Comparison of ENCODE assay signal across 21 mouse cellular contexts in genomic region chr2:25098005-25098615, GRCm38 (mm10). TPM values are rescaled to one million over a fixed set of nuclear protein-coding genes. Genes with fewer than 3 reads are reported as not detected.
DNase-seq lines count a peak whose midpoint lies in the region; ATAC-seq and TF ChIP-seq lines count a peak whose summit lies in the region.
"Had no signal": no experiment of that assay in that cellular context is flagged by ENCODE, and none has a peak within 500 bp of the region (broad histone marks: within the 10 kb centered on the region; RNA-seq: fewer than 3 reads in every experiment).

No protein-coding gene starts in this region.

- H3K27me3 ChIP-seq in embryonic facial prominence, embryonic 13.5 days, result peaks cover 25% of the 10 kb centered on the region
- peaks cover 30% of the 10 kb centered on the region for H3K27me3 ChIP-seq in embryonic facial prominence, embryonic 10.5 days (replicated peaks; ENCODE audit: low read depth, poor library complexity, severe bottlenecking)

- no peaks in the 10 kb centered on the region; the same call in 1 of the 2 replicates for H3K4me1 ChIP-seq in embryonic facial prominence, embryonic 13.5 days
- peaks cover 15% of the 10 kb centered on the region for H3K4me1 ChIP-seq in embryonic facial prominence, embryonic 10.5 days

- no peaks in the 10 kb centered on the region for H3K9me3 ChIP-seq in embryonic facial prominence, embryonic 13.5 days
- no peaks in the 10 kb centered on the region for H3K9me3 ChIP-seq in embryonic facial prominence, embryonic 10.5 days
- H3K9me3 ChIP-seq: heart, embryonic 13.5 days; kidney, embryonic 15.5 days; neural tube, embryonic 13.5 days had no signal

- ATAC-seq in embryonic facial prominence, embryonic 13.5 days (ENCODE audit: insufficient number of reproducible peaks, insufficient read depth, low FRiP score, low TSS enrichment, low read depth), result no peak

- H3K36me3 ChIP-seq in embryonic facial prominence, embryonic 13.5 days, result no peaks in the 10 kb centered on the region
- no peaks in the 10 kb centered on the region for H3K36me3 ChIP-seq in embryonic facial prominence, embryonic 10.5 days (replicated peaks)
- H3K36me3 ChIP-seq: heart, embryonic 13.5 days; kidney, embryonic 15.5 days; neural tube, embryonic 13.5 days had no signal

- no peak for DNase-seq in embryonic facial prominence, embryonic 10.5 days (ENCODE audit: low spot score)
- no peak for DNase-seq in layer of hippocampus, adult 2 months (ENCODE audit: low spot score in 2 of 2)
- no peak for DNase-seq in layer of hippocampus, adult 9-10 months (ENCODE audit: low spot score)
- DNase-seq in right cerebral cortex, adult 18-20 months, result peak; percentile 15
- no peak for DNase-seq in right cerebral cortex, postnatal 10 days (ENCODE audit: low spot score in 2 of 2)
- no peak for DNase-seq in lung, postnatal 25 days (ENCODE audit: low spot score)
- no peak for DNase-seq in thymus, adult 18-20 months
- DNase-seq: adrenal gland, adult 8-10 months; cerebellum, adult 11 months; gastrocnemius, adult 2 months had no signal

- H3K9ac ChIP-seq in embryonic facial prominence, embryonic 13.5 days, result peak overlapping the region; percentile 12; the same call in 1 of the 2 replicates
- H3K9ac ChIP-seq: heart, embryonic 13.5 days; kidney, embryonic 15.5 days; liver, embryonic 14.5 days had no signal

- H3K4me3 ChIP-seq in embryonic facial prominence, embryonic 13.5 days, result no peak overlapping the region
- H3K4me3 ChIP-seq in embryonic facial prominence, embryonic 10.5 days, result no peak overlapping the region
- no peak overlapping the region for H3K4me3 ChIP-seq in layer of hippocampus, adult 2 months
- H3K4me3 ChIP-seq: erythroblast, embryonic 14.5 days; gastrocnemius, adult 2 months; heart, embryonic 13.5 days; kidney, embryonic 15.5 days; neural tube, embryonic 13.5 days had no signal

- no peak overlapping the region for H3K4me2 ChIP-seq in embryonic facial prominence, embryonic 13.5 days
- H3K4me2 ChIP-seq: heart, embryonic 13.5 days; kidney, embryonic 15.5 days; neural tube, embryonic 13.5 days had no signal

- TF ChIP-seq CTCF in layer of hippocampus, adult 2 months (conservative IDR thresholded peaks at IDR 0.05), result no peak

- WGBS in embryonic facial prominence, embryonic 13.5 days, result 59% methylated on average over 3 of the region's 3 CpGs
- 82% methylated on average over 3 of the region's 3 CpGs for WGBS in embryonic facial prominence, embryonic 10.5 days

- no peak overlapping the region for H3K27ac ChIP-seq in embryonic facial prominence, embryonic 13.5 days
- H3K27ac ChIP-seq in embryonic facial prominence, embryonic 10.5 days (replicated peaks), result no peak overlapping the region
- H3K27ac ChIP-seq in layer of hippocampus, adult 2 months, result peak overlapping the region; percentile 83
- H3K27ac ChIP-seq: gastrocnemius, adult 2 months; heart, embryonic 13.5 days; kidney, embryonic 15.5 days; liver, embryonic 14.5 days; neural tube, embryonic 13.5 days had no signal

RNA-seq across cellular contexts. Expression of gene Noxa1, which starts 3.2 kb away (rescaled TPM):
- polyA plus RNA-seq in embryonic facial prominence, embryonic 13.5 days (2015; fragmentation: Nextera tagmentation; extraction: Ambion mirVana), result 0.17 TPM in 1 of 2 replicates, not detected in the other
- 0.21 and 0.24 TPM in 2 replicates for polyA plus RNA-seq in embryonic facial prominence, embryonic 10.5 days (2016; fragmentation: Nextera tagmentation; extraction: Ambion mirVana)
- not detected for total RNA-seq in layer of hippocampus, adult 2 months (2021)
- total RNA-seq: adrenal gland, adult 8-10 months; gastrocnemius, adult 2 months; granulocyte monocyte progenitor cell, adult 5-6 weeks; heart, postnatal 4 days; layer of hippocampus, postnatal 10 days; megakaryocyte progenitor cell, adult 5-6 weeks had no signal
- polyA plus RNA-seq: heart, embryonic 13.5 days; neural tube, embryonic 13.5 days had no signal

RNA-seq across cellular contexts. Expression of gene Entpd8, which starts 18.0 kb away (rescaled TPM):
- not detected in 2 replicates for polyA plus RNA-seq in embryonic facial prominence, embryonic 13.5 days (2015; fragmentation: Nextera tagmentation; extraction: Ambion mirVana)
- polyA plus RNA-seq in embryonic facial prominence, embryonic 10.5 days (2016; fragmentation: Nextera tagmentation; extraction: Ambion mirVana), result not detected in 2 replicates
- total RNA-seq in layer of hippocampus, adult 2 months (2021), result not detected
- total RNA-seq: gastrocnemius, adult 2 months; granulocyte monocyte progenitor cell, adult 5-6 weeks; heart, postnatal 4 days; layer of hippocampus, postnatal 10 days; megakaryocyte progenitor cell, adult 5-6 weeks had no signal
- polyA plus RNA-seq: heart, embryonic 13.5 days; limb, embryonic 11.5 days; neural tube, embryonic 13.5 days had no signal

RNA-seq across cellular contexts. Expression of gene Nsmf, which starts 44.0 kb away (rescaled TPM):
- polyA plus RNA-seq in embryonic facial prominence, embryonic 13.5 days (2015; fragmentation: Nextera tagmentation; extraction: Ambion mirVana), result 82.5 and 87.4 TPM in 2 replicates
- 67.3 and 68.6 TPM in 2 replicates for polyA plus RNA-seq in embryonic facial prominence, embryonic 10.5 days (2016; fragmentation: Nextera tagmentation; extraction: Ambion mirVana)
- total RNA-seq in layer of hippocampus, adult 2 months (2021), result 1,000 to 10,000 TPM in 1 of 2 experiments, 100 to 1,000 TPM in 1; 975 to 1,037 TPM
